Mouse (Mus musculus) forebrain, embryonic 10.5 days (tissue): Measurements from ENCODE around the gene Pin4. TPM values are rescaled to one million over a fixed set of nuclear protein-coding genes. Genes with fewer than 3 reads are reported as not detected.
"Not testable (repeated sequence)": the region's sequence is repeated elsewhere in the genome, so short reads cannot be mapped to it uniquely, and the experiment has no call there.

Experiments
- DNase-seq: peaks from one replicate; pipeline ENCODE4 v3.0.0-alpha.2; 2017; ENCODE audit warnings: low spot score; ENCODE audit errors: extremely low spot score
- H3K27ac ChIP-seq: fragments of 300-500 bp; sonication (generic); 2 replicates; pipeline ENCODE4 v1.5.1; 2016; ENCODE audit warnings: mild to moderate bottlenecking
- H3K27me3 ChIP-seq: fragments of 300-500 bp; sonication (generic); 2 replicates; pipeline ENCODE4 v1.6.1; 2016; ENCODE audit warnings: mild to moderate bottlenecking; ENCODE audit not compliant: poor library complexity, severe bottlenecking
- H3K36me3 ChIP-seq: fragments of 300-500 bp; sonication (generic); replicated peaks from 2 replicates; pipeline ENCODE4 v1.6.1; 2016; ENCODE audit warnings: mild to moderate bottlenecking, moderate library complexity
- H3K4me1 ChIP-seq: fragments of 300-500 bp; sonication (generic); 2 replicates; pipeline ENCODE4 v1.6.1; 2016
- H3K4me3 ChIP-seq: fragments of 300-500 bp; sonication (generic); 2 replicates; pipeline ENCODE4 v1.5.1; 2016; ENCODE audit warnings: mild to moderate bottlenecking, moderate library complexity
- H3K9me3 ChIP-seq: fragments of 300-500 bp; sonication (generic); 2 replicates; pipeline ENCODE4 v1.6.1; 2016; ENCODE audit warnings: mild to moderate bottlenecking, moderate library complexity
- WGBS: fragments of 180-500 bp; shearing (Covaris S2); methylation state at CpG from one replicate; pipeline ENCODE4 v1.1.7; 2016; 5-methylcytosine and 5-hydroxymethylcytosine counted together
- polyA plus RNA-seq: library from polyadenylated mRNA; unstranded; fragments of >200 nt; fragmentation: Nextera tagmentation; extraction: Ambion mirVana; gene quantifications from 2 replicates; pipeline ENCODE4 v1.2.1, GENCODE M21; 2016

Gene Pin4
- polyA plus RNA-seq, 1 experiment from 2014 or later = 78.2 TPM

- no peak overlapping the region for H3K27ac ChIP-seq
- WGBS = 87% methylated on average over 8 of the region's 8 CpGs
- H3K4me1 ChIP-seq = peaks cover 24% of the 10 kb centered on the region
- H3K27me3 ChIP-seq = peaks cover 94% of the 10 kb centered on the region
- H3K36me3 ChIP-seq = no peaks in the 10 kb centered on the region; the same call in 1 of the 2 replicates
- no peak for DNase-seq
- H3K4me3 ChIP-seq = no peak overlapping the region
- H3K9me3 ChIP-seq = no peaks in the 10 kb centered on the region
These were observed 33.3 kb upstream of the Pin4 start for GRCm38 (mm10) chrX:102085798-102086443.

- H3K36me3 ChIP-seq = no peaks in the 10 kb centered on the region
- no peak for DNase-seq
- no peak overlapping the region for H3K4me3 ChIP-seq
- H3K27me3 ChIP-seq = peaks cover 94% of the 10 kb centered on the region
- no peaks in the 10 kb centered on the region for H3K9me3 ChIP-seq
- H3K4me1 ChIP-seq = no peaks in the 10 kb centered on the region
- no peak overlapping the region for H3K27ac ChIP-seq
- WGBS = 75% methylated on average over 3 of the region's 3 CpGs
These were observed 28.6 kb upstream of the Pin4 start for GRCm38 (mm10) chrX:102090605-102091004.

- Histone ChIP-seq H3K9me3 (no peaks in the 10 kb centered on the region), H3K27me3 (peaks cover 75% of the 10 kb centered on the region), H3K27ac (no peak overlapping the region), H3K4me3 (no peak overlapping the region), H3K36me3 (no peaks in the 10 kb centered on the region), H3K4me1 (no peaks in the 10 kb centered on the region)
- DNase-seq = no peak
- 82% methylated on average over 7 of the region's 7 CpGs for WGBS
These were observed 24.8 kb upstream of the Pin4 start for GRCm38 (mm10) chrX:102094381-102094904.

GRCm38 (mm10) chrX:102101886-102102285 lies 17.4 kb upstream of the Pin4 start:
- Histone ChIP-seq H3K9me3 (no peaks in the 10 kb centered on the region), H3K36me3 (no peaks in the 10 kb centered on the region), H3K27ac (no peak overlapping the region), H3K4me3 (no peak overlapping the region), H3K27me3 (peaks cover 55% of the 10 kb centered on the region), H3K4me1 (no peaks in the 10 kb centered on the region)
- WGBS = 61% methylated on average over 7 of the region's 7 CpGs
- DNase-seq = no peak

GRCm38 (mm10) chrX:102103830-102104229 lies 15.4 kb upstream of the Pin4 start:
- not testable (repeated sequence) for DNase-seq, H3K9me3 ChIP-seq, H3K27ac ChIP-seq, H3K4me3 ChIP-seq, H3K36me3 ChIP-seq, H3K4me1 ChIP-seq
- H3K27me3 ChIP-seq = peaks cover 61% of the 10 kb centered on the region
- 79% methylated on average over 2 of the region's 2 CpGs for WGBS

- WGBS = 84% methylated on average over 5 of the region's 5 CpGs
These were observed 9.9 kb upstream of the Pin4 start for GRCm38 (mm10) chrX:102109349-102109748.

GRCm38 (mm10) chrX:102115676-102116075 lies 3.6 kb upstream of the Pin4 start:
- H3K27ac ChIP-seq = no peak overlapping the region
- no peak overlapping the region for H3K4me3 ChIP-seq
- no peaks in the 10 kb centered on the region for H3K9me3 ChIP-seq
- H3K36me3 ChIP-seq = no peaks in the 10 kb centered on the region
- peaks cover 11% of the 10 kb centered on the region for H3K4me1 ChIP-seq
- H3K27me3 ChIP-seq = peaks cover 93% of the 10 kb centered on the region
- DNase-seq = no peak
- WGBS = 64% methylated on average over 4 of the region's 4 CpGs

More at GRCm38 (mm10) chrX:102109349-102109748, 9.9 kb upstream of the Pin4 start:
- not testable (repeated sequence) for DNase-seq, H3K4me1 ChIP-seq, H3K4me3 ChIP-seq, H3K36me3 ChIP-seq, H3K27ac ChIP-seq, H3K9me3 ChIP-seq
- H3K27me3 ChIP-seq = peaks cover 66% of the 10 kb centered on the region

- Histone ChIP-seq H3K36me3 (peaks cover 49% of the 10 kb centered on the region), H3K27ac (no peak overlapping the region), H3K9me3 (no peaks in the 10 kb centered on the region), H3K4me3 (no peak overlapping the region), H3K27me3 (peaks cover 52% of the 10 kb centered on the region), H3K4me1 (peaks cover 12% of the 10 kb centered on the region)
- no peak for DNase-seq
- 88% methylated on average over 2 of the region's 2 CpGs for WGBS
These were observed 2.1 kb downstream of the Pin4 start for GRCm38 (mm10) chrX:102121321-102121720.

GRCm38 (mm10) chrX:102141157-102141556 lies 21.9 kb downstream of the Pin4 start:
- Histone ChIP-seq H3K27ac (no peak overlapping the region), H3K27me3 (peaks cover 54% of the 10 kb centered on the region)

GRCm38 (mm10) chrX:102156618-102157422 lies 37.6 kb downstream of the Pin4 start, which contains the start of gene Ercc6l:
TSS of gene Ercc6l (minus strand) at chrX:102157091.
- peak within 1 kb of the TSS; percentile 88 for H3K27ac ChIP-seq
- peak; percentile 84 for DNase-seq
- peaks cover 4% of the 10 kb centered on the region; the same call in 1 of the 2 replicates for H3K9me3 ChIP-seq
- H3K4me1 ChIP-seq = no peaks in the 10 kb centered on the region
- peaks cover 29% of the 10 kb centered on the region for H3K36me3 ChIP-seq
- H3K27me3 ChIP-seq = peaks cover 5% of the 10 kb centered on the region
- 14% methylated on average over 42 of the region's 42 CpGs for WGBS
- peak within 1 kb of the TSS; percentile 60 for H3K4me3 ChIP-seq

More at GRCm38 (mm10) chrX:102141157-102141556, 21.9 kb downstream of the Pin4 start:
- no peak overlapping the region for H3K4me3 ChIP-seq
- DNase-seq = no peak
- WGBS = 89% methylated on average over 1 of the region's 1 CpGs
- no peaks in the 10 kb centered on the region for H3K4me1 ChIP-seq
- peaks cover 50% of the 10 kb centered on the region for H3K36me3 ChIP-seq
- no peaks in the 10 kb centered on the region for H3K9me3 ChIP-seq

GRCm38 (mm10) chrX:102157423-102157791 lies 38.2 kb downstream of the Pin4 start:
- 47% methylated on average over 5 of the region's 5 CpGs for WGBS
- Histone ChIP-seq H3K9me3 (no peaks in the 10 kb centered on the region), H3K4me1 (no peaks in the 10 kb centered on the region), H3K4me3 (peak overlapping the region; percentile 60), H3K36me3 (peaks cover 23% of the 10 kb centered on the region), H3K27ac (peak overlapping the region; percentile 88), H3K27me3 (peaks cover 5% of the 10 kb centered on the region)
- no peak for DNase-seq

- WGBS = 47% methylated on average over 2 of the region's 2 CpGs
- no peak for DNase-seq
- Histone ChIP-seq H3K4me3 (no peak overlapping the region), H3K9me3 (no peaks in the 10 kb centered on the region), H3K36me3 (peaks cover 2% of the 10 kb centered on the region), H3K27me3 (peaks cover 5% of the 10 kb centered on the region), H3K27ac (no peak overlapping the region), H3K4me1 (no peaks in the 10 kb centered on the region)
These were observed 40.5 kb downstream of the Pin4 start for GRCm38 (mm10) chrX:102159778-102160177.

- WGBS = 76% methylated on average over 2 of the region's 2 CpGs
- Histone ChIP-seq H3K27me3 (peaks cover 5% of the 10 kb centered on the region), H3K36me3 (no peaks in the 10 kb centered on the region; the same call in 1 of the 2 replicates), H3K4me3 (no peak overlapping the region), H3K9me3 (no peaks in the 10 kb centered on the region), H3K27ac (no peak overlapping the region), H3K4me1 (no peaks in the 10 kb centered on the region)
- DNase-seq = no peak
These were observed 41.3 kb downstream of the Pin4 start for GRCm38 (mm10) chrX:102160528-102160927.
